10 mouse cellular contexts compared by ENCODE assay signal in the genomic region with DNA sequence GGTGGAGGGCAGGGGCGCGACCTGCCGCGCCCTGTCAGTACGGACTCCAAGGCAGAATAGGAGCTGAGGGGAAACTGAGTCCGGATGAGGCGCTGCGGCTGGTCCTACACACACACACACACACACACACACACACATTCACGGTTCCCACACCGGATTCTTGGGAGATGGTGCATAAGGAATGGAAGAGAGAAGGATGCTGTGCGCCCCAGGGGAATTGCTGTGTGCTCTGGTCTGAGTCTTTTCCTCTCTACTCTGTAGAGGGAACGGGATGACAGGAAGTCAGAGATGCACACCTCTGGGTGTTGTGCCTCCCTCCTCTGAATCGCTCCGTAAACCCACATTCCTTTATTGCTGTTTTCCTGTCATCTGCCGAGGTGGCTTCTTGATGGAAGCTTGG. TPM values are rescaled to one million over a fixed set of nuclear protein-coding genes. Genes with fewer than 3 reads are reported as not detected.
A peak's percentile ranks its signal among the peaks of the same experiment; 100 is the strongest.
DNase-seq lines count a peak whose midpoint lies in the region; ATAC-seq and TF ChIP-seq lines count a peak whose summit lies in the region.
"Had no signal": no experiment of that assay in that cellular context is flagged by ENCODE, and none has a peak within 500 bp of the region (broad histone marks: within the 10 kb centered on the region; RNA-seq: fewer than 3 reads in every experiment).

No protein-coding gene starts in this region.

- peaks cover 8% of the 10 kb centered on the region for H3K36me3 ChIP-seq in heart, embryonic 13.5 days
- peaks cover 33% of the 10 kb centered on the region for H3K36me3 ChIP-seq in hindbrain, embryonic 13.5 days
- peaks cover 11% of the 10 kb centered on the region for H3K36me3 ChIP-seq in midbrain, embryonic 16.5 days (ENCODE audit: control insufficient read depth, insufficient read depth, low read length)

- ATAC-seq in heart, embryonic 13.5 days (ENCODE audit: extremely low read depth, insufficient number of reproducible peaks, low FRiP score, low TSS enrichment): no peak
- no peak for ATAC-seq in hindbrain, embryonic 13.5 days (ENCODE audit: low FRiP score)
- no peak for ATAC-seq in midbrain, embryonic 16.5 days
- no peak for ATAC-seq in erythroid progenitor cell, adult 5-6 weeks (replicated peaks; ENCODE audit: low FRiP score, poor library complexity, severe bottlenecking)
- ATAC-seq: CD4-positive, CD25-positive, alpha-beta regulatory T cell, adult 4 months had no signal

- no peak overlapping the region for H3K27ac ChIP-seq in heart, embryonic 13.5 days (replicated peaks)
- H3K27ac ChIP-seq in cortical plate, adult 2 months (ENCODE audit: insufficient read depth, low read length): peak overlapping the region; percentile 74
- peak overlapping the region; percentile 97 for H3K27ac ChIP-seq in hindbrain, embryonic 13.5 days
- peak overlapping the region; percentile 99 for H3K27ac ChIP-seq in midbrain, embryonic 16.5 days (ENCODE audit: low read length)
- H3K27ac ChIP-seq: macrophage had no signal

- peaks cover 79% of the 10 kb centered on the region for H3K27me3 ChIP-seq in heart, embryonic 13.5 days (replicated peaks)
- no peaks in the 10 kb centered on the region for H3K27me3 ChIP-seq in hindbrain, embryonic 13.5 days
- H3K27me3 ChIP-seq in midbrain, embryonic 16.5 days (ENCODE audit: control insufficient read depth, insufficient read depth, low read depth, low read length): no peaks in the 10 kb centered on the region

- 14% methylated on average over 14 of the region's 15 CpGs for WGBS in heart, embryonic 13.5 days
- 6% methylated on average over 12 of the region's 15 CpGs for WGBS in hindbrain, embryonic 13.5 days
- WGBS in midbrain, embryonic 16.5 days: 4% methylated on average over 15 of the region's 15 CpGs

- H3K4me3 ChIP-seq in heart, embryonic 13.5 days: peak overlapping the region; percentile 23
- peak overlapping the region; percentile 95 for H3K4me3 ChIP-seq in cortical plate, adult 2 months (ENCODE audit: insufficient read depth, low read length)
- H3K4me3 ChIP-seq in hindbrain, embryonic 13.5 days: peak overlapping the region; percentile 69
- peak overlapping the region; percentile 69 for H3K4me3 ChIP-seq in midbrain, embryonic 16.5 days (ENCODE audit: low read depth, low read length)

- DNase-seq in heart, postnatal 4 days: no peak
- no peak for DNase-seq in spleen, postnatal 4 days (ENCODE audit: low spot score in 2 of 2)
- no peak for DNase-seq in adrenal gland, postnatal 25 days

- peaks cover 41% of the 10 kb centered on the region for H3K4me1 ChIP-seq in heart, embryonic 13.5 days
- H3K4me1 ChIP-seq in cortical plate, adult 2 months (ENCODE audit: control insufficient read depth, insufficient read depth, low read length): peaks cover 15% of the 10 kb centered on the region
- H3K4me1 ChIP-seq in hindbrain, embryonic 13.5 days (replicated peaks): peaks cover 89% of the 10 kb centered on the region
- peaks cover 59% of the 10 kb centered on the region for H3K4me1 ChIP-seq in midbrain, embryonic 16.5 days (ENCODE audit: control insufficient read depth, insufficient read depth, low read length)

- no peaks in the 10 kb centered on the region for H3K9me3 ChIP-seq in heart, embryonic 13.5 days
- H3K9me3 ChIP-seq in hindbrain, embryonic 13.5 days: no peaks in the 10 kb centered on the region
- H3K9me3 ChIP-seq in midbrain, embryonic 16.5 days (replicated peaks; ENCODE audit: control insufficient read depth, low read length, poor library complexity, severe bottlenecking): no peaks in the 10 kb centered on the region

- peak overlapping the region; percentile 24 for H3K4me2 ChIP-seq in heart, embryonic 13.5 days
- peak overlapping the region; percentile 98 for H3K4me2 ChIP-seq in hindbrain, embryonic 13.5 days
- H3K4me2 ChIP-seq in midbrain, embryonic 16.5 days (ENCODE audit: low read length): peak overlapping the region; percentile 95

- TF ChIP-seq POLR2A in cortical plate, adult 2 months (IDR thresholded peaks at IDR 0.05; ENCODE audit: extremely low read depth, insufficient read depth, low read length): no peak

- no peak for TF ChIP-seq CTCF in cortical plate, adult 2 months (IDR thresholded peaks at IDR 0.05; ENCODE audit: extremely low read depth, insufficient read depth, low read length)

- peak overlapping the region; percentile 40; the same call in 1 of the 2 replicates for H3K9ac ChIP-seq in heart, embryonic 13.5 days
- H3K9ac ChIP-seq in hindbrain, embryonic 13.5 days: peak overlapping the region; percentile 99
- peak overlapping the region; percentile 93 for H3K9ac ChIP-seq in midbrain, embryonic 16.5 days (ENCODE audit: low read depth, low read length)

RNA-seq across cellular contexts. Expression of a gene that starts 3.5 kb away (rescaled TPM):
- polyA plus RNA-seq in heart, embryonic 13.5 days (2015; fragmentation: Nextera tagmentation; extraction: Ambion mirVana): 0.90 and 0.94 TPM in 2 replicates
- 1 to 10 TPM; 6.0 to 6.2 TPM for total RNA-seq in heart, postnatal 4 days (2021)
- 54.9 and 55.2 TPM in 2 replicates for polyA plus RNA-seq in cortical plate, adult 2 months (2012; rRNA removed)
- polyA plus RNA-seq in hindbrain, embryonic 13.5 days (2015; fragmentation: Nextera tagmentation; extraction: Ambion mirVana): 182 and 183 TPM in 2 replicates
- 172 and 205 TPM in 2 replicates for polyA plus RNA-seq in midbrain, embryonic 16.5 days (2015; fragmentation: Nextera tagmentation; extraction: Ambion mirVana)
- not detected in 2 replicates for total RNA-seq in erythroid progenitor cell, adult 5-6 weeks (2015; ENCODE audit: low replicate concordance)
- 0.13 TPM in 1 of 2 replicates, not detected in the other for total RNA-seq in erythroid progenitor cell, adult 5-6 weeks (2017; ENCODE audit: low replicate concordance)
- 1.4 and 3.2 TPM in 2 replicates for total RNA-seq in adrenal gland, postnatal 25 days (2021)

RNA-seq across cellular contexts. Expression of a gene that starts 7.0 kb away (rescaled TPM):
- 621 and 687 TPM in 2 replicates for polyA plus RNA-seq in heart, embryonic 13.5 days (2015; fragmentation: Nextera tagmentation; extraction: Ambion mirVana)
- 1,000 to 10,000 TPM in 1 of 2 experiments, 100 to 1,000 TPM in 1; 949 to 1,003 TPM for total RNA-seq in heart, postnatal 4 days (2021)
- polyA plus RNA-seq in cortical plate, adult 2 months (2012; rRNA removed): 2,242 and 2,263 TPM in 2 replicates
- polyA plus RNA-seq in hindbrain, embryonic 13.5 days (2015; fragmentation: Nextera tagmentation; extraction: Ambion mirVana): 583 and 598 TPM in 2 replicates
- 465 and 476 TPM in 2 replicates for polyA plus RNA-seq in midbrain, embryonic 16.5 days (2015; fragmentation: Nextera tagmentation; extraction: Ambion mirVana)
- total RNA-seq in erythroid progenitor cell, adult 5-6 weeks (2015; ENCODE audit: low replicate concordance): 689 and 862 TPM in 2 replicates
- 557 and 668 TPM in 2 replicates for total RNA-seq in erythroid progenitor cell, adult 5-6 weeks (2017; ENCODE audit: low replicate concordance)
- total RNA-seq in adrenal gland, postnatal 25 days (2021): 1,145 and 1,195 TPM in 2 replicates

RNA-seq across cellular contexts. Expression of a gene that starts 21.0 kb away (rescaled TPM):
- polyA plus RNA-seq in heart, embryonic 13.5 days (2015; fragmentation: Nextera tagmentation; extraction: Ambion mirVana): 36.0 and 36.6 TPM in 2 replicates
- 10 to 100 TPM; 16.9 TPM for total RNA-seq in heart, postnatal 4 days (2021)
- 51.9 and 52.3 TPM in 2 replicates for polyA plus RNA-seq in cortical plate, adult 2 months (2012; rRNA removed)
- polyA plus RNA-seq in hindbrain, embryonic 13.5 days (2015; fragmentation: Nextera tagmentation; extraction: Ambion mirVana): 28.5 and 29.1 TPM in 2 replicates
- 21.9 and 26.7 TPM in 2 replicates for polyA plus RNA-seq in midbrain, embryonic 16.5 days (2015; fragmentation: Nextera tagmentation; extraction: Ambion mirVana)
- 7.2 and 13.4 TPM in 2 replicates for total RNA-seq in erythroid progenitor cell, adult 5-6 weeks (2015; ENCODE audit: low replicate concordance)
- 6.1 and 10.8 TPM in 2 replicates for total RNA-seq in erythroid progenitor cell, adult 5-6 weeks (2017; ENCODE audit: low replicate concordance)
- 31.7 and 33.5 TPM in 2 replicates for total RNA-seq in adrenal gland, postnatal 25 days (2021)

RNA-seq across cellular contexts. Expression of a gene that starts 30.0 kb away (rescaled TPM):
- polyA plus RNA-seq in heart, embryonic 13.5 days (2015; fragmentation: Nextera tagmentation; extraction: Ambion mirVana): 1.8 and 2.1 TPM in 2 replicates
- total RNA-seq in heart, postnatal 4 days (2021): 1 to 10 TPM; 1.3 to 2.0 TPM
- 13.1 and 13.9 TPM in 2 replicates for polyA plus RNA-seq in cortical plate, adult 2 months (2012; rRNA removed)
- 1.9 and 2.5 TPM in 2 replicates for polyA plus RNA-seq in hindbrain, embryonic 13.5 days (2015; fragmentation: Nextera tagmentation; extraction: Ambion mirVana)
- polyA plus RNA-seq in midbrain, embryonic 16.5 days (2015; fragmentation: Nextera tagmentation; extraction: Ambion mirVana): 5.6 and 6.5 TPM in 2 replicates
- not detected in 2 replicates for total RNA-seq in erythroid progenitor cell, adult 5-6 weeks (2015; ENCODE audit: low replicate concordance)
- total RNA-seq in erythroid progenitor cell, adult 5-6 weeks (2017; ENCODE audit: low replicate concordance): 1.0 TPM in 1 of 2 replicates, not detected in the other
- total RNA-seq in adrenal gland, postnatal 25 days (2021): 3.0 and 4.3 TPM in 2 replicates

RNA-seq across cellular contexts. Expression of a gene that starts 30.5 kb away (rescaled TPM):
- polyA plus RNA-seq in heart, embryonic 13.5 days (2015; fragmentation: Nextera tagmentation; extraction: Ambion mirVana): 2.6 and 4.4 TPM in 2 replicates
- 1 to 10 TPM; 1.6 to 1.8 TPM for total RNA-seq in heart, postnatal 4 days (2021)
- 5.7 and 6.3 TPM in 2 replicates for polyA plus RNA-seq in cortical plate, adult 2 months (2012; rRNA removed)
- polyA plus RNA-seq in hindbrain, embryonic 13.5 days (2015; fragmentation: Nextera tagmentation; extraction: Ambion mirVana): 3.1 and 3.5 TPM in 2 replicates
- polyA plus RNA-seq in midbrain, embryonic 16.5 days (2015; fragmentation: Nextera tagmentation; extraction: Ambion mirVana): 6.0 and 8.6 TPM in 2 replicates
- 17.2 and 22.3 TPM in 2 replicates for total RNA-seq in erythroid progenitor cell, adult 5-6 weeks (2015; ENCODE audit: low replicate concordance)
- total RNA-seq in erythroid progenitor cell, adult 5-6 weeks (2017; ENCODE audit: low replicate concordance): 16.8 and 18.2 TPM in 2 replicates
- 8.0 and 12.8 TPM in 2 replicates for total RNA-seq in adrenal gland, postnatal 25 days (2021)

Comparison
In these comparisons a context has a peak if more than half of its experiments do, and no peak if none do; other contexts are left out.
1. H3K4me2 ChIP-seq: peak in every context shown above with its lines; median percentile 98 in hindbrain, embryonic 13.5 days; 95 in midbrain, embryonic 16.5 days; 24 in heart, embryonic 13.5 days.
2. H3K4me3 ChIP-seq: peak in every context shown above with its lines; median percentile 95 in cortical plate, adult 2 months; 69 in hindbrain, embryonic 13.5 days; 69 in midbrain, embryonic 16.5 days; 23 in heart, embryonic 13.5 days.
3. H3K9ac ChIP-seq: peak in every context shown above with its lines; median percentile 99 in hindbrain, embryonic 13.5 days; 93 in midbrain, embryonic 16.5 days; 40 in heart, embryonic 13.5 days.
4. RNA of a gene that starts 3.5 kb away (polyA plus RNA-seq): 182 to 183 TPM in hindbrain, embryonic 13.5 days, 172 to 205 TPM in midbrain, embryonic 16.5 days and 54.9 to 55.2 TPM in cortical plate, adult 2 months; 0.90 to 0.94 TPM in heart, embryonic 13.5 days; every median in the first group is over 10 times any median in the second.